Mouse (Mus musculus) ovary, postnatal 14 days (tissue): ENCODE measurements at regions not wholly inside any gene's neighbourhood (a gene's known extent, or its start where the extent isn't known, plus 50 kb on each side); places are given as distances from the start of the nearest gene placed in this dataset.
"Not testable (repeated sequence)": the region's sequence is repeated elsewhere in the genome, so short reads cannot be mapped to it uniquely, and the experiment has no call there.

Source experiments
- DNase-seq: peaks from one replicate; pipeline ENCODE4 v3.0.0; 2022; ENCODE audit warnings: low spot score

DNA sequence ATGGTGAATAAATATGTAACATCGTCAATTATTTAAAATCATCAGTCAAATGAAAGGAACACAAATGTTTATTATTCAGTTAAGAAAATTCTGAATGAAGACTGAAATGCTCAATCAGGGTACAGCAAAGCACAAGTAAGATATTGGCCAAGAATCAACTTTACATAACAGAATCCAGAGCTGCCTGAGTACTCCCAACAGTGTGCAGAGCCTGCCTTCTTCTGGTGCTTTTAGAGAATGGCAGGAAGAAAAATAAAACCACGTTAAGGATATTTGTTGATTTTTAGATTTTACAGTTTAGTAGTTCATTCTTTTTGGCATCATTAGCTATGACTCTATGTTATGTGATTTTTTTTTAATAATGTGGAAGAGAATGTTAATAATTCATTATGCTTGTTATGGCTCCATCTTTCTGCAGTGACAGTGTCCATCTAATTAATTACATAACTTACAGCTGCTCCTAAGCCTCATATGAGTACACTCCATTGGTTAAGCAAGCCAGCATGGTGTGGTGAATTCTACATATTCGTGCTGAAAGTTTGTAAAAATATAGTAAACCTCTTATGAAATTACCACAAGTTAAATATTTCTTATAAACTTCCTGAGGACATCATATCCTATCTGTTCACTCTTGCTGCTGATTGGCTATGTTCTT lies 579.0 kb downstream of the Kcna4 start:
- no peak for DNase-seq

DNA sequence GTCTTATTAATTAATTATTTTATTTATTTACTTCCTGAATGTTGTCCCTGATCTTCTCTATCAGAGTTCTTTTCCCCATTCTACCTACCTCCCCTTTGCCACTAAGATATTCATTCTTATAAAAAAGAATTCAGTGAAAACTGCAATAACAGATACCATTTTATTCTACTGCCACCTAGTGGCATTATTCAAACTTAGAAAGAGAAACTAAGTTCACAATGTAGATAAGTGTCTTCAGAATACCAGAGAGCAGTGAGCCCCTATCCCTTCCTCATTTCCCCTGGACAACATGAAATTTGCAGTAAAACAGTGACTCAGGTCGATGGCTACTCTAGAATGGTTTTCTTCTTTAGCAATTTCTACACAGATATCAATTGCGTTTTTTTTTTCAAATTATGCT lies 589.2 kb downstream of the Kcna4 start:
- no peak for DNase-seq

DNA sequence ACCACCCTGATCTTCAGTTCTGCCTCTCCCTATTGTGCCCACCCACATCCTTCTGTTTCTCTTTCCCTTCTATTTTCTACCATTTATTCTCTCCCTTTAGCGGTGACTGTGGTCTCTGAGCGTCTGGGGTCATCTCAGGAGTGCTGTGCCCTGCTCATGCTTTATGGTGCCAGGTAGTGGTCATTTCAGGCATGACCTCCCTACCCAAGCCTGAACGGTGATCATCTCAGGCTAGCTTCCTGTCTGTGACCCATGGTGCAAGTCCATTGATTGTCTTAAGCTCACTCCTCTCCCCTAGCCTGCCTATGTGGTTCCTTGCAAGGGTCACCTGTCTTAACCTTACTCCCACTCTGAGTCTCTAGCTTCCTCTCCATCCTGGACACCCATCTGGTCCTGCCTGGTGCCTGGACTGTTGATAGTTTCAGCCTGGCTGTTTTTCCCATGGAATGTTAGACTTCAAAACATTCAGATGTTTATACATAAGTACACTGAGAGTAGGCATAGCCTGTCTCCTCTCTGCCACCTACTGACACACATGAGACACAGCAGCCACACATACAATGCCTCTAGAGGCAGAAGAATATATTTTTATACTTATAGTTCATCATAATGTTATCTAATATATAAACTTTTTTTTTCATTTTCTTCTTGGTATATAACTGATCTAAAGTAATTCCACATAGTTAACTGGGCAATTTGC lies 595.8 kb downstream of the Kcna4 start:
- DNase-seq = no peak

DNA sequence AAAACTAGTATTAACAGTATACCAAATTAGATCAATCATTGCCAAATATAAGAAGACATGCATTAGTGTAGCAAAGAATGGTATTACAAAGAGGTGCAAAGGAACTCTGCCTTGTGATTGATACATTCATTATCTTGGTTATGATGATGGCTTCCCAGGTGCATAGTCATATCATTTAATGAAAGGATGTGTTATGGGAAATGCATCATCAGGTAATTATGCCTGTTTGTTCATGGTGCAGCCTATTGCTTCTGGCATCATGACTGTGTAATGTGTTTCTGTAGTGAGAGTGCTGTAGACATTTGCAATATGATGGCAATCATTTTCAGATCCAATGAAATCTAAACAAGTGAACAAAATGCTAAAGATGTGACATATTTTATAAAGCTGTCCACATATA lies 597.8 kb downstream of the Kcna4 start:
- no peak for DNase-seq

DNA sequence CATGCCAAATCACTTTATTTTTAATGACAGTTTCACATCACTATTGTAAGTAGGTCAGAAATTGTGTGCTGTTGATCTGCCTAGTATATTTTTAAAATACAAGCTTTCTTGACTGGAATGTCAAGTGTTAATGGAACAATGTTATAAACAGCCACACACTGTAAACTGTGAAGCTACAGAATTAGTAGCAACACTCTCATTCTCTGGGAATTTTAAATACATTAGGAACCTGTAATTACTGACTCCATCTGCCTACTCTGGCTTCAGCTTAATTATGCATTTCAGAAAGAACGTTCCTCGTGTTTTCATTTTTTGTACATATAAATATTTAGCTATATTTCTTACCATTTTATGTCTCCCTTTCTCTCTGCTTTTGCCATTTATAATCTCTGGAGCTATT lies 634.7 kb downstream of the Kcna4 start:
- no peak for DNase-seq

DNA sequence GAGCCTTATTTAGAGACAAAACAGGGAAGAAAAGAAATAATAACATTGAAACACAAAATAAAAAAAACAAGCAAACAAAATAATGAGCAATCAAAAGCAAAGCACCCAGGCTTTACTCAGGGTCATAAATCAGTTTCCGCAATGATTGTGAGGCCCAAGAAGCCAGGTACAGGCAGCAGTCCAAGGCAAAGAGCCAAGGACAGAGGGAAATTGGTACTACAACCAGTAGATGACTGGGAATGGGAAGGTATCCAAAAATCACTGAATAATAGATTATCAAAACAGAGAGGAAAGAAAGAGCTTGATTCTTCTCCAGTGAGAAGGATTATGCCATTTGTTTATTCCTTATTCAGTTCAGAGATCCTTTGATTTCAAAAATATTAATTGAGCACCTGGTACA lies 636.2 kb downstream of the Kcna4 start:
- no peak for DNase-seq

DNA sequence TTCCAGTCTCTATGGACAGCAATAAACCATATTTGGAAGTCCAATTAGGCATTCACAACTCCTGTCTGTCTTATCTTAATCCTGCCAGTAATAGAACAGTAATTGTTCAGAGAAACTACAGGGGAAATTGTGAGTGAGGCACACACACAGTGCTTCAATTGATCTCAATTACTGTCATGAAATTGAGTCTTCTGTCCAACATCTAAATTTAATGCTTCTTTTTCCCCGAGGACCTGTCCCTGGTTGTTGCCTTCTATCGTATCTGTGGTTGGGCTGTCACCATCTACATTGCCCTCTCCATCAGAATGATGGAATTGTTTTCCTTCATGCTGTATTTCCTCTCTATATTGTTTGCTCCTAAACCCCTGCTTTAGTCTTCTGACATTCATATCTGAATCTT lies 644.9 kb downstream of the Kcna4 start:
- no peak for DNase-seq

DNA sequence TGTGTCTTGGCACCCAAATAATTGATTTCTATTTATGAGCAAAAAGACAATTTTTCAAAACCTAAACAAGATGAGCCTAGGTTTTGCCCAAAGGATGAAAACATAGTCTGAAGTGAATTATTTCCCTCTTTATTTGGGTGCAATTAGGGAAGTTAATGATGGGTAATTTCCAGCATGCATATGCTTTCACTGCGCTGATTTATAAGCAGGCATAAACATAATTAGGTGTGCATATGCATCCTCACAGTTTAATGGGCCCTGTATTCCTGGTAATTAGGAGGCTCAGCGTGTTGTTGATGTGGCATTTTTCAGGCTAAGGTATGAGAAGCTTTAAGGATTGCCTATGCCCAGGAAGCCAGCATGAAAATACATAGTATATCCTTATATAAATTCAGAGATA lies 645.3 kb downstream of the Kcna4 start:
- DNase-seq = no peak

DNA sequence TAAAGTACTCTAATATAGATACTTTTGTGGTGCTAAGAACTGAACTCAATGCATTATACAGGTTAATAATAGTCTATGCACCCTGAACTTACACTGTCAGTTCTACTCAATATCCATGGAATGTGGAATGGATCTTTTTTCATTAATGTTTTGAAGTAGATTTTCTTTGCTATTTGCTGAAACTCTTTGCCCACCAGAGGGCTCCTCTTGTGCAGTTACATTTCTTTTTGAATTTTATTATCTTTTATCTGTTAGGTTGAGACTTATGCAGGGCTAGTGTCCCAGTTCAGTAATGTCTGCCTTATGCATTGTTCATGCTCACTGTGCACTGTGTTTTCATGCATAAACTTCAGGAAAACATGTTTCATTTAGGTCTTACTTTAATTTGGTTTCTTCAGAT lies 650.9 kb downstream of the Kcna4 start:
- no peak for DNase-seq

DNA sequence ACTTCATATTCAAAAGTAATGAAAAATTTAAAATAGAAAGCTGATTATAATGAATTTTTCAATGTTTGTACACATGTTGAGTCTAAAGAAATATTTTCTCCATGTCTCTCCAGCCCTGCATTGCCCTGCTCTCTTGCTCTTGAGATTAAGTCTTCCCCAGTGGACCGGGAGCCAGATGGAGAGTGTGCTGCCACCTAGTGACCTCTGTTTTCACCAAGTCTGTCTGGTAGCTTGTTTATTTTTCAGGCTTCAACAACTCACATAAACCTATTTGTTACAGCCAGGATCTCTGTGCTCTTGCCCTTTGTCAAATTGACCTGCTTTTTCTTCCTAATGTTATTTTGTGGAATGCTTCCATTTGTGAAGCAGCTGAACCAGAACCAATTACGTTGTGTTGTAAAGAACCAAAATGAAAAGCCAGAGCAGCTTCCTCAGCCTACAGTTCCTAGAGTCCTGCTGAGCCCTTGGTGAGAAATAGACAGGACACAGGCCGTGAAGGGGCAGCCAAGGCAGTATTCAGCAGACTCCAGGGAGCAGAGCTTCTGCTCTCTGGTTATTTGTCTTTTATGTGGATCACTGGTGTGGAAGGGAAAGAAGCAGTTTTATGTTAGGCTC lies 655.5 kb downstream of the Kcna4 start:
- peak; percentile 4 for DNase-seq

DNA sequence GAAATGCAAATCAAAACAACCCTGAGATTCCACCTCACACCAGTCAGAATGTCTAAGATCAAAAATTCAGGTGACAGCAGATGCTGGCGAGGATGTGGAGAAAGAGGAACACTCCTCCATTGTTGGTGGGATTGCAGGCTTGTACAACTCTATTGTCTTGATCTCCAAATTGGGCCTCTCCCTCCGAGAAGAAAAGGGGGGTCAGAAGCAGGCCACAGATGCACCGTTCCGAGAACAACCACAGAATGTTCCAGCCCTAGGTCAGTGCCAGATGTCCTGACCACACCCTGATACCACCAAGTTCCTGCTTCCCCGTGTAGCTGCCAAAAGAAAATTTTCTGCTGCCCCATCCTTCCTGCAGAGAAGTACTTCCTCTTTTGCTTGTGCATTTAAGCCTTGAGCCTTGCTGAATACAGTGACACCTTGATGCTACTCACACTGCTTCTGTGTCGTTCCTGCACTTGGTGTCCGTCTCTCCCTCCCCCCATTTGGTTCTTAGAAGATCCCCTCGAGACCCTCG lies 665.2 kb downstream of the Kcna4 start:
- not testable (repeated sequence) for DNase-seq

DNA sequence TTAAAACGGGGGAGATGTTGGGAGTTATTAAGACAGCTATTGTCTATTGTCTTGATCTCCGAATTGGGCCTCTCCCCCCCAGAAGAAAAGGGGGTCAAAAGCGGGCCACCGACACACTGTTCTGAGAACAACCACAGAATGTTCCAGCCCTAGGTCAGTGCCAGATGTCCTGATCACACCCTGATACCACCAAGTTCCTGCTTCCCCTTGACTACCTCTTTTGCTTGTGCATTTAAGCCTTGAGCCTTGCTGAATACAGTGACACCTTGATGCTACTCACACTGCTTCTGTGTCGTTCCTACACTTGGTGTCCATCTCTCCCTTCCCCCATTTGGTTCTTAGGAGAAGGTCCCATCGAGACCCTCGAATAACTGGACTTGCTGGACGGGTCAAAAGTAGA lies 673.5 kb downstream of the Kcna4 start:
- not testable (repeated sequence) for DNase-seq

DNA sequence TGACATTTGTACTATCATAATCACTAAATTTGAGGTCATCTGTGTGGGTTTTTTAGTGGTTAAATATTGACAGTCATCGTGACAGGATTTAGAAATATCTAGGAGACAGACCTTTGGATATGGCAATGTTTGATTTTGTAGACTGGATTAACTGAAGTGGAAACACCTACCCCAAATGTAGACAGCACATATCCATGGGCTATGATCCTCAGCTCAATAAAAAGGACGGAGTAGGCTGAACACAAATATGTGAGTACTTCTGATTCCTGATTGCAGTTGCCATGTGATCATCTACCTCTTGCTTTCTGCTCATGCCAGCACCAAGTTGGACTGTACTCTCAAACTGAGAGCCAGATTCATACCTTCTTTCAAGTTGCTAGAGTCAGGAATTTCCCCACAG lies 674.4 kb downstream of the Kcna4 start:
- no peak for DNase-seq

DNA sequence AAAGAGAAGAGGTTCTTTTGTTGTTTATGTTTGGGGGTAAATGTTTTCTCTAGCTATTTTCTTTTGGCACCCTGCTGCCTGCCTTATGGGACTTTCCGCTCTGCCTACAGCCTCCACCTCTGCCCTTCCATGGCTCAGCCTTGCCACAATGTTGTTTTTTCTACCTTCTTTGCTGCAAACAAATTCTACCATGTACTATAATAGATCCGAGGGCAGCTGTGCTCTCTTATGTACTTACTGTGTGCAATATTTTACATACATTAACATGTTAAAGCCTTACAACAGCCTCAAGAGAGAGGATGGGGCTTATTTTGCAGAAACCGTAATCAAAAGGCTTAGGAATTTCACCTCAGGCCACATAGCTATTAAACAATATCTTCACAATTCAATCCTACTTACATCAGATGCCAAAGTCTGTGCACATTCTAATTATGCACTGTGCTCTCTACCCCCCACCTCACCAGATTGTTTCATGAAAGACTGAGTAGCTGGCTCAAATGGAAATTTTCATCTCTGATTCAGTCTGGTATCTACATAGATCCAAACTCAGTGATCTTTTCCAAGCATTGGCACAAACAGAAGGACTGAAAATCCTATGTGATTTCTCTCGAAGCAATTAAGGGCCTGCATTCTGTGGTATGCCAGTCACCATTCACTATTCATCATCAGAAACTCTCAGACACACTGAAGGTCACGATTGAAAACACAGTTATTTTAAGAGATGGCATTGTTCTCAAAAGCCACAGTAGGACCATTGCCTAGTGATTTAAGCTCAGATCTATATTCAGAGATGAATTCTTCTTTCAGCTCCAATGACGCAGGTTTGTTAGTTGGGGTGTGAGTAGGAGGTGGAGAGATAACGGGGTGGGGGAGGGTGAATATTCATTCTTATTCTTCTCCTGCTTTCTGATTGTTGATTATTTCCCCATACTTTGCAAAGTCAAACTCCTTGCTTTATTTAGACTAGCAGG lies 675.2 kb downstream of the Kcna4 start:
- DNase-seq = no peak

DNA sequence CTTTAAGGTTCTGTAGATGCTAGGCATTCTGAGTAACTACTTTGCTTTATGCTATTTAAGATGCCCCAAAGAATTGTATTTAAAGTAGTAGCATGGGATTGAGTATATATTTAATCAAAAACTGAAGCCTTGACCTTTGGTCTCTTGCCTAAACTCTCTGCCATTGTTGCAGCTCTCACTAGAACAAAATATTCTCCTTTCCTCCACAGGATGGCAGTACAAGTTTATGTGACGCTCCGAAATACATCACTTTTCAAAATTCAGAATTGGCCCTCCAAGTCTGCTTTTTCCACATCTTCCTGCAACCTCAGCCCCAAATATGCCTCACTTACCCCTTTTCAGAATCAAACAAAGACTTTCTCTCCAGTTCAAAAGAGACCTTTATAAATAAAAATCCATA lies 678.1 kb downstream of the Kcna4 start:
- no peak for DNase-seq

DNA sequence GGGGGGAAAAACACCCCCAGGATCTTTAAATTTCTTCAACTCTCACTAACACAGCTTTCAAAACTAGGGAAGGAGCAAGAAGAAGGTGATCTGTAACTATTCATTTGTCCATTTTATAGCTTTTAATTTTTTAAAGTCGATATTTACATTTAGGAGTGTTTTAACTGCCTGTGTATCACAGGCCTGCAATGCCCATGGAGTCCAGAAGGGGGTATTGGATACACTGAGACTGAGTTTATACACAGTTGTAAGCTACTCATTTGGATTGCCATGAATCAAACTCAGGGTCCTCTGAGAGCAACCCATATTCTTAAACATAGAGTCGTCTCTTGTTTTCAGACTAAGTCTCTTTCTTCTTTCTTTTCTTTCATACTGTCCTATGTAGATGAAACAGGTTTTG lies 679.1 kb downstream of the Kcna4 start:
- DNase-seq = no peak

DNA sequence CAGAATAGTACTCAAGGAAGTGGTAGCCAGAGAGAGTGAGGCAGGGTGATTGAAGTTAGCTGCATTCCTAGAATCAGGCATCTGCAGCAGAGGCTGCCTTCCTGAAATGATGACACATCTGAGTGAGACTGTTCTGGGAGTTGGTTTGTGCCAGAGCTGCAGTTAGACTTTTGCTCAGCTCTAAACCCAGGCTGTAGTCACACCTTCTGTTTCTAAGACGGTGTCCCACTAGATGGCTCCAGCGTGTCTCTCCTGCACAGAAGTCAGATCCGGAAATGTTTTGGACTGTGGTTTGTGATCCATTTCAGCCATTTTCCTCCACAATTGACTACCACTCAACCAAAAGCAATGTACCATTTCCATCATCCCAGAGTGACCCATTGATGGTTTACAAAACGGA lies 683.1 kb downstream of the Kcna4 start:
- DNase-seq = no peak

DNA sequence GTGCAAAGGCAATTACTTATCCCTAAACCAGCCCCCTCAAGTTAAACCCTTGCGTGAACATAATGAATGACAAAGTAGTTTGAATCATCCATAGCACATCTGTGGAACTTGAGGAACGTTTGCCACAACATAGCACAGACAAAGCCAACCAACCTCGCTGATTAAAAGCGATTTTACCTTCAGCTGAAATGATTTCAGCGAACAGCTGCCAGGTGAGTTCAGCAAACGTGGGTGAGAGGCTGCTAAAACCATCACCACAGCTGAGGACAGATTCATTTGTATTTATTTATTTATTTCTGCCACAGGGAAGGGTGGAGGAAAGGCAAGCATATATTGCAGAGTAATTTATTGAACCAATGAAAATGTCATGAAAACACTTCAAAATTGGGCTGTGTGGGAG lies 704.4 kb downstream of the Kcna4 start:
- no peak for DNase-seq

DNA sequence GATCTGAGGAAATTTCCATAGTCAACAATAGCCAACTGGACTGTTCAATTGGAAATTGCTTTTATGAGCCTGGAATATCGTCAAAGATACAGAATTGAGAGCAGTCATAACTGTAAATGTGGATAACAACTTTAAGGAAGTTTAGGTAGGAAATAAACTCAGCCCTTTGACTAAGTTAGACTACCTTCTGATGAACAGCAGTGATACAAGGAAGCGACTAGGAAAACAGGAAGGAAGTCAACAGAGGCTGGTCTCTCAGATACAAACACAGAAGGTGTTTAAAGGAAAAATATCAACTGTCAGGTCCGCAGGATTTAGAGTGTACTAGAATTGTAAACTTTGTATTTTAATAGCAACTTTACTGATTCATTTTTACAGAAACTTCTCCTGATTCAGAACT lies 721.1 kb downstream of the Kcna4 start:
- no peak for DNase-seq

DNA sequence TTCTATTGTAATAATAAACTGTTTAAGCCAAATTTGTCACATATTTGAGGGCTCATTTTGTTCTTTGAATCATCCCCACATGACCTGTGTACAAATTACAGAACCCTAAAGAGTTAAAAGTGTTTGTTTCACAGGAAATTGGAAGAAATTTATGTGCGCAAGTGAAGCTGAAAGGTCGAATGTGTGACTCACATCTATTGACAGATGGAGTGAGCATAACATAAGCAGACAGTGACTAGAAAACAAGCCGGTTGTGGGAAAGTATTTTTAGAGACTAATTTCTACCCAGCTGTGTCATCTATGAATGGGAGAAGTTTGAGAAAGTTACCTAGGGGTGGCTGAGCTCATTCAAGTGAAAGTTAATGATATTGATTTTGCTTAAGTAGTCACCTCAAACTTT lies 732.8 kb downstream of the Kcna4 start:
- no peak for DNase-seq

DNA sequence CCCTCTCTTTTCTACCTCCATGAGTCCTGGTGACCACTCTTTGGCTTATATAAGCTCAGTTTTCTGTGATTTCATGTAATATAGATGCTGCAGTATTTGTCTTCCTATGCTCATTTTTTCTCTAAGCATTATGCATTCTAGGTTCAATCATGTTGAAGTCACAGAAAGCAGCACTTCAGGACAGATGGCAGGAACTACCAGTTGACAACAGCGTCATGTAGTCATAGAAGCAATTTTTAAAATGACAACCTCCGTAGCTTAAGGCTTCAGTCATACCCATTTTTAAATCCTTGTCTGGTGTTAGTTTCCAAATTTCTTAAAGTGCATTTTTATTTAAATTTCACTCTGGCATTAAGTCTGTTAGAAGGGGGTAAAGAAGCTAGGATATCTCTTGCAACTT lies 740.2 kb downstream of the Kcna4 start:
- no peak for DNase-seq

DNA sequence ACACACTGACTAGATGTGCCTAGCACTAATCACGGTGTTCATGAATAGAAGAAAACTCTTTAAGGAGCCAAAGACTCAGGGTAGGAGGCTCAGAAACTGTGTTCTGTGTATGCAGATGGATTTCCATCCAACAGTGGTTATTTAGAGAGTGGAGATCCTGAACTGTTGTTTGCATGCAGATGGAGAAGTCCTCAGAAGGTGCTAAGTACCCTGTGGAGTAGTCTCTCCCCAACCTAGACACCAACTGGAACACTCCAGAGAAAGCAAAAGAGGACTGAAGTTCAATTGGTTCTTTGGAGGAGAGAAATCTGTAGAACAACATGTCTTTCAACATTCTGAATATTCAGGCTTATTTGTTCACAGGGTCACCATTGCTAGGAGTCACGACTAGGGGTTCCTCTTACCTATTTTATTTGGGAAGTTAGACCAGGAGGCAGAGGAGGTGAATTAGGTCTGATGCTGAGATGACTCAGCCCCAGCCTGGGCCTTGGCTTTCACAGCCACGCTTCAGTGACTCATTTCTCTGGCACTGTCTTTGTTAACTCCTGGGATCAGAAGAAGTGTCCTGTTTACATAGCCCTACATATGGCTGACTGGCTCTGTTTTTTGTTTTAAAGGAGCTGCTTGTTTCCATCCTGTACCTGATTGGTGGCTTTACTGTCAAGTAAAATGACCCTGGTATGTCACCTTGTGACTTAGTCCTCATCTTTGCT lies 742.0 kb downstream of the Kcna4 start:
- DNase-seq = no peak
